9 mouse cellular contexts compared by ENCODE assay signal in genomic region chr9:32698766-32699165, GRCm38 (mm10).
A peak's percentile ranks its signal among the peaks of the same experiment; 100 is the strongest.
DNase-seq lines count a peak whose midpoint lies in the region; ATAC-seq lines count a peak whose summit lies in the region.
"Had no signal": no experiment of that assay in that cellular context is flagged by ENCODE, and none has a peak within 500 bp of the region (broad histone marks: within the 10 kb centered on the region; RNA-seq: fewer than 3 reads in every experiment).

No protein-coding gene starts in this region.

- no peak for DNase-seq in heart, adult 9 months (ENCODE audit: low spot score in 2 of 2)
- DNase-seq in splenic B cell, adult 2 months (ENCODE audit: low read depth, low spot score), result peak; percentile 30
- no peak for DNase-seq in cerebellum, adult 9-11 months
- no peak for DNase-seq in adrenal gland, postnatal 4 days (ENCODE audit: low spot score in 2 of 2)
- DNase-seq: layer of hippocampus, postnatal 36 days had no signal

- no peaks in the 10 kb centered on the region for H3K27me3 ChIP-seq in heart, embryonic 14.5 days (ENCODE audit: control insufficient read depth, insufficient read depth, low read length)
- peaks cover 35% of the 10 kb centered on the region for H3K27me3 ChIP-seq in midbrain, embryonic 16.5 days (ENCODE audit: control insufficient read depth, insufficient read depth, low read depth, low read length)
- peaks cover 47% of the 10 kb centered on the region for H3K27me3 ChIP-seq in midbrain, embryonic 15.5 days (replicated peaks)
- H3K27me3 ChIP-seq in intestine, embryonic 15.5 days (replicated peaks), result no peaks in the 10 kb centered on the region
- H3K27me3 ChIP-seq in splenic B cell, adult 2 months (ENCODE audit: control insufficient read depth, insufficient read depth, low read length, poor library complexity, severe bottlenecking), result no peaks in the 10 kb centered on the region

- H3K9me3 ChIP-seq in heart, embryonic 14.5 days (ENCODE audit: control insufficient read depth, low read length), result no peaks in the 10 kb centered on the region
- no peaks in the 10 kb centered on the region for H3K9me3 ChIP-seq in midbrain, embryonic 16.5 days (replicated peaks; ENCODE audit: control insufficient read depth, low read length, poor library complexity, severe bottlenecking)
- H3K9me3 ChIP-seq in midbrain, embryonic 15.5 days, result no peaks in the 10 kb centered on the region
- no peaks in the 10 kb centered on the region for H3K9me3 ChIP-seq in intestine, embryonic 15.5 days

- peak overlapping the region; percentile 48 for H3K4me2 ChIP-seq in heart, embryonic 14.5 days (ENCODE audit: low read length)
- peak overlapping the region; percentile 19 for H3K4me2 ChIP-seq in midbrain, embryonic 16.5 days (ENCODE audit: low read length)
- H3K4me2 ChIP-seq in midbrain, embryonic 15.5 days, result no peak overlapping the region
- H3K4me2 ChIP-seq in intestine, embryonic 15.5 days (replicated peaks), result peak overlapping the region; percentile 46

- H3K9ac ChIP-seq in heart, embryonic 14.5 days (ENCODE audit: low read length), result peak overlapping the region; percentile 52
- H3K9ac ChIP-seq in midbrain, embryonic 16.5 days (ENCODE audit: low read depth, low read length), result no peak overlapping the region
- H3K9ac ChIP-seq in midbrain, embryonic 15.5 days, result no peak overlapping the region
- H3K9ac ChIP-seq in intestine, embryonic 15.5 days, result no peak overlapping the region

- H3K27ac ChIP-seq in heart, embryonic 14.5 days (replicated peaks in 1 of 2; ENCODE audit: control insufficient read depth in 1 of 2, insufficient read depth in 1 of 2, low read depth in 2 of 2, low read length in 2 of 2), result no peak overlapping the region
- H3K27ac ChIP-seq in midbrain, embryonic 16.5 days (ENCODE audit: low read length), result no peak overlapping the region
- H3K27ac ChIP-seq in midbrain, embryonic 15.5 days, result no peak overlapping the region
- no peak overlapping the region for H3K27ac ChIP-seq in intestine, embryonic 15.5 days

- ATAC-seq in heart, embryonic 14.5 days (ENCODE audit: insufficient number of reproducible peaks, insufficient read depth, low FRiP score, low read depth), result no peak
- no peak for ATAC-seq in midbrain, embryonic 16.5 days
- no peak for ATAC-seq in midbrain, embryonic 15.5 days (replicated peaks)
- no peak for ATAC-seq in intestine, embryonic 15.5 days

- peaks cover 7 to 25% of the 10 kb centered on the region in 2 experiments for H3K4me1 ChIP-seq in heart, embryonic 14.5 days (ENCODE audit: control insufficient read depth in 2 of 2, insufficient read depth in 2 of 2, low read length in 2 of 2)
- peaks cover 8% of the 10 kb centered on the region for H3K4me1 ChIP-seq in midbrain, embryonic 16.5 days (ENCODE audit: control insufficient read depth, insufficient read depth, low read length)
- peaks cover 11% of the 10 kb centered on the region for H3K4me1 ChIP-seq in midbrain, embryonic 15.5 days
- peaks cover 12% of the 10 kb centered on the region; the same call in 1 of the 2 replicates for H3K4me1 ChIP-seq in intestine, embryonic 15.5 days (replicated peaks)

- 72% methylated on average over 4 of the region's 4 CpGs for WGBS in heart, embryonic 14.5 days
- WGBS in midbrain, embryonic 16.5 days, result 87% methylated on average over 4 of the region's 4 CpGs
- WGBS in midbrain, embryonic 15.5 days, result 86% methylated on average over 4 of the region's 4 CpGs
- WGBS in intestine, embryonic 15.5 days, result 71% methylated on average over 4 of the region's 4 CpGs

- H3K4me3 ChIP-seq in heart, embryonic 14.5 days (ENCODE audit: control insufficient read depth in 1 of 2, insufficient read depth in 1 of 2, low read depth in 1 of 2, low read length in 2 of 2), result peak overlapping the region; percentile 16 to 32; a peak in 3 of 4 replicates
- no peak overlapping the region for H3K4me3 ChIP-seq in midbrain, embryonic 16.5 days (ENCODE audit: low read depth, low read length)
- no peak overlapping the region for H3K4me3 ChIP-seq in midbrain, embryonic 15.5 days
- peak overlapping the region; percentile 7; the same call in 1 of the 2 replicates for H3K4me3 ChIP-seq in intestine, embryonic 15.5 days (replicated peaks)

- no peaks in the 10 kb centered on the region for H3K36me3 ChIP-seq in heart, embryonic 14.5 days (ENCODE audit: control insufficient read depth, insufficient read depth, low read length)
- H3K36me3 ChIP-seq in midbrain, embryonic 16.5 days (ENCODE audit: control insufficient read depth, insufficient read depth, low read length), result no peaks in the 10 kb centered on the region
- H3K36me3 ChIP-seq in midbrain, embryonic 15.5 days (replicated peaks), result no peaks in the 10 kb centered on the region
- no peaks in the 10 kb centered on the region for H3K36me3 ChIP-seq in intestine, embryonic 15.5 days
- H3K36me3 ChIP-seq in splenic B cell, adult 2 months (ENCODE audit: control insufficient read depth, insufficient read depth, low read length, poor library complexity, severe bottlenecking), result peaks cover 16% of the 10 kb centered on the region; the same call in 1 of the 2 replicates

Comparison
In these comparisons a context has a peak if more than half of its experiments do, and no peak if none do; other contexts are left out.
1. H3K4me3 ChIP-seq: peak in heart, embryonic 14.5 days (2 of 2) and intestine, embryonic 15.5 days (single experiment); none in midbrain, embryonic 16.5 days (single experiment) and midbrain, embryonic 15.5 days (single experiment).